Mouse (Mus musculus): Measurements from ENCODE around the gene Edaradd. TPM values are rescaled to one million over a fixed set of nuclear protein-coding genes. Genes with fewer than 3 reads are reported as not detected.

Edaradd gene
- total RNA-seq, 2 experiments from 2014 or later = 0.42 to 0.49 TPM

DNA sequence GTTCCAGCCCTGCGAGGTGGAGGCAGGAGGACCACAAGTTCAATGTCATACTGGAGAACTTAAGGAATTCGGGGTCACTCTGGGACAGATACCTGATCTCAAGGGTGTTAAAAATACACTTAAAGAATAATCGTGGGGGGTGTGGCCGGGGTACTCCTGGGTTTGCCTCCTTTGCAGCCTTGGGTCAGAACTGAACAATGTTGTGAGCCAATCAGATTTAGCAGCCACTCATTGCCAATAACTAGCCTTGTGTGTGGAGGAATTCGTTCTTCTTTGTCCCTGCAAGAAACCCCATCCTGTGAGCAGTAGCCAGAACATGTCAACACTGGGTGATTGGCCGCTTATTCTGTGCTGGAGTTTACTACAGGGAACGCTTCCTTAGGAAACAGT is 58.5 kb downstream of the Edaradd start:
- ATAC-seq (replicated peaks; ENCODE audit: poor library complexity) = peak; percentile 2; the same call in 1 of the 2 replicates

- ATAC-seq (replicated peaks; ENCODE audit: poor library complexity) = peak; percentile 91
Measured at GRCm38 (mm10) chr13:12460881-12461729, 59.1 kb downstream of the Edaradd start.

- peak; percentile 58 for ATAC-seq (replicated peaks; ENCODE audit: poor library complexity)
Measured at GRCm38 (mm10) chr13:12460443-12460842, 59.8 kb downstream of the Edaradd start.

DNA sequence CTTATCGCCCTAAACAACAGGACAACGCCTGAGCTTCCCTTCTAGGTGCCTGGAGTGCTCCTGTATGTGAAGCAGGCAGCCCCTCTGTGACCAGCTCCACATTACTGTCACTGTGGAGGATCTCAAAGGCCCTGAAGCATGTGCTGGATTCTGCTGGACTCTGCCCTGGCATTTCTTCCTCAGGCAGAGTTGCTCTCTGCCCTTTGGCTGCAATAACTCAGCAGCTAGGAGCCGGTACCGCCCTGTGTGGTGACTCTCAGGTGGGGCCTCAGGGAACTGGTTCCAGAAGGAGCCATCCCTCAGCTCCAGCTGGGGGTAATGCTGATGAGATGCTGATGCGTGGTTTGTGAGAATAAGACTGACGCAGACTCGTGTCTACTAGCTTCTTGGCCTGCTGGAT is 63.5 kb downstream of the Edaradd start:
- ATAC-seq (replicated peaks; ENCODE audit: poor library complexity) = no peak

GRCm38 (mm10) chr13:12454686-12455390 is 65.4 kb downstream of the Edaradd start:
- no peak for ATAC-seq (replicated peaks; ENCODE audit: poor library complexity)

- ATAC-seq (replicated peaks; ENCODE audit: poor library complexity) = no peak
Measured at GRCm38 (mm10) chr13:12453150-12453549, 67.1 kb downstream of the Edaradd start.

GRCm38 (mm10) chr13:12442008-12442587 is 78.1 kb downstream of the Edaradd start:
- 0 out of 2 replicates have a peak, but pooled peaks have one; percentile 11 for ATAC-seq (replicated peaks; ENCODE audit: poor library complexity)

DNA sequence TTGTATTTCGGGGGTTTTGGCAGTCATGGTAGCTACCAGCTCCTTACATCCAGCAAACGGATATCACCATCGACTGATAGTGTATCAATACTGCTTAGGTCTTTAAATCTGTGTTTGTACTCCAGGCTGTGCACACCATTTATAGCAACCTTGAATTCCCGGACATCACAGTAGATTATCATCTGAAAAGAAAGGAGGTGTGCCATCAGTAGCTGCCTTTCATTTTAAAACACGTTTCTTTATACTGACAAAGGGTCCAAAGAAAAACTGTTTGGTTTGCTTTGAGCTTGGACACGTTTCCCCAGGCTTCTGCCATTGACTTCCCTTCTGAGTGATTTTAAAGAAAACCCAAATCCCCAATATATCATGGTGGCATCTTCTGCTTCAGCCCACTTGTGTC is 79.4 kb downstream of the Edaradd start:
- ATAC-seq (replicated peaks; ENCODE audit: poor library complexity) = no peak

DNA sequence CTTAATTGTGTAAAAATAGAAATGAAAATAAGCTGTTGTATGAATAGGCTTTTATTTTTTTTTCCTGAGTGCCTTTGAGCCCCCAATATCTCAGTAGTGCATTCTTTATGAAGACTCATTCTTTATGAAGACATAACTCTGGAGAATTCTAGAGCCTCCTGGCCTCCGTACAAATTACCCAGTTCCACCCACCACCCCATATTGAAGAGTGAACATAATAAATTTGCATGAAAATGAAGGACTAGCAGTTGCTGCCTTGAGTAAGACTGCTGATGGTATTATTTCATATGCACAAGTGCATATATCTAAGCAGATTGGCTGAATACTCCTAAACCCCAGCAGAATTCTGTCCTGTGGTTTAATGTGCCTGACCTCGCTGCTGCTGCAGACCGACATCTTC is 80.7 kb downstream of the Edaradd start:
- no peak for ATAC-seq (replicated peaks; ENCODE audit: poor library complexity)

GRCm38 (mm10) chr13:12433843-12434242 is 86.4 kb downstream of the Edaradd start:
- no peak for ATAC-seq (replicated peaks; ENCODE audit: poor library complexity)

- ATAC-seq (replicated peaks; ENCODE audit: poor library complexity) = no peak
Measured at GRCm38 (mm10) chr13:12428556-12428955, 91.7 kb downstream of the Edaradd start.

Other genes starting within 250 kb of the Edaradd start
- gene Actn2, start 179.7 kb downstream of the Edaradd start, total RNA-seq (2015) = 0.10 and 0.20 TPM in 2 replicates
- gene Actn2, start 179.7 kb downstream of the Edaradd start, total RNA-seq (2017) = not detected in 2 replicates
- gene Heatr1, start 125.4 kb downstream of the Edaradd start, total RNA-seq (2015) = 58.0 and 62.3 TPM in 2 replicates
- 103 and 121 TPM in 2 replicates for gene Heatr1, start 125.4 kb downstream of the Edaradd start, total RNA-seq (2017)
- gene Lgals8, start 55.5 kb downstream of the Edaradd start, total RNA-seq (2015) = 22.4 and 25.1 TPM in 2 replicates
- 33.6 and 48.2 TPM in 2 replicates for gene Lgals8, start 55.5 kb downstream of the Edaradd start, total RNA-seq (2017)
- 19.0 and 24.4 TPM in 2 replicates for gene Ero1lb, start 45.4 kb upstream of the Edaradd start, total RNA-seq (2015)
- gene Ero1lb, start 45.4 kb upstream of the Edaradd start, total RNA-seq (2017) = 14.2 and 14.4 TPM in 2 replicates